Mouse (Mus musculus): ENCODE data around the gene Supt3.

Gene Supt3

DNA sequence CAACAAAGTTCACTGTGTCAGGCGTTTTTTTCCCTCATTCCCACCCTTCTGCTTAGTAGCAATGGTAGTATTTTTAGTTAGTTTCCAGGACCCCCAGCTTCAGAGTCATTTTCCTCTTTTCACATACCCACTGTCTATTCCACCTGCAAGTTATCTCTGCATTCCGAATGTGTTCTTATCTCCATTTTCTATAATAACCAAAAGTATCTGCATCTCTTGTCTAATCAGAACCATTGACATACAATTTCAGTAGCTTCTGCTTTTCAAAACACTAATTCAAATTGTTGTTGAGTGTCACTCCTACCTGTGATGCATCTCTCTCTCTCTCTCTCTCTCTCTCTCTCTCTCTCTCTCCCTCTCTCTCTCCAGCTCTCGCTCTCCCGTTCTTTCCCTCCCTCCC is 3.4 kb downstream of the Supt3 start:
- no peak for DNase-seq (ENCODE audit: low read depth, low spot score)

DNA sequence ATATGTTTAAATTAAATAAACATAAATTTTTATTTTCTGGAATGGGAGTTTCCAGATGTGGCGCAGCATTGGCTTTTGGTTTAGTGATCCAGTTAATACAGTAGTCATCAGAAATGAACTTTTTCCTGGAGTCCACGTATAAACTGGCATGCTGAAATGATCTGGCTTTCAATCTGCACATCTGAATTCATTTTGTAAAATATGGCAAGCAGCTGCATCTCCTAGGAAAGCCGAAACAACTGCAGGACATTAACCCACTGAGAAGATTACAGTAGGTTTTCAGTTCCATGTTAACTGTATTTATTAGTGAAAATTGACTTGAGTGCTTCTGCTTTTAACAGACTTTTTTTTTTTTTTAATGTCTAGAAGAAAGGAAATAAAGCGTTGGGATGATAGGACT is 5.4 kb downstream of the Supt3 start:
- DNase-seq (ENCODE audit: low read depth, low spot score), result no peak

DNA sequence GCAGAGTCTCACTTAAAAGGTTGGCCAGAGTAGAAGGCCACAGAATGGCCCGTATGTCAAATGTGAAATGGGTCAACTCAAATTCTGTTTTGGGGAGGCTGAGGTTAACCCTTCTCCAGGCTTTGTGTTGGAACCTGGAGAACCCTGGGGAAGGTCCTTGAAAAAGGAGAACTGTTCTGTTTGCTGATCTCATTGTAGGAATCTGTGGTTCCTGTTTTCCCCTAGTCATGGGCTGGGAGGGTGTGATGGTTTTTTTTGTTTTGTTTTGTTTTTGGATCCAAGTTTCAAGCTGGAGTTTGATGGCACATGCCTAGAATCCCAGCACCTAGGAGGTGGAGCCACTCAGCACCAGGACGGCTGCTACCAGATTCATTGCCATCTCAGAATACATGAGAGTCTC is 6.2 kb downstream of the Supt3 start:
- DNase-seq (ENCODE audit: low read depth, low spot score), result no peak

DNA sequence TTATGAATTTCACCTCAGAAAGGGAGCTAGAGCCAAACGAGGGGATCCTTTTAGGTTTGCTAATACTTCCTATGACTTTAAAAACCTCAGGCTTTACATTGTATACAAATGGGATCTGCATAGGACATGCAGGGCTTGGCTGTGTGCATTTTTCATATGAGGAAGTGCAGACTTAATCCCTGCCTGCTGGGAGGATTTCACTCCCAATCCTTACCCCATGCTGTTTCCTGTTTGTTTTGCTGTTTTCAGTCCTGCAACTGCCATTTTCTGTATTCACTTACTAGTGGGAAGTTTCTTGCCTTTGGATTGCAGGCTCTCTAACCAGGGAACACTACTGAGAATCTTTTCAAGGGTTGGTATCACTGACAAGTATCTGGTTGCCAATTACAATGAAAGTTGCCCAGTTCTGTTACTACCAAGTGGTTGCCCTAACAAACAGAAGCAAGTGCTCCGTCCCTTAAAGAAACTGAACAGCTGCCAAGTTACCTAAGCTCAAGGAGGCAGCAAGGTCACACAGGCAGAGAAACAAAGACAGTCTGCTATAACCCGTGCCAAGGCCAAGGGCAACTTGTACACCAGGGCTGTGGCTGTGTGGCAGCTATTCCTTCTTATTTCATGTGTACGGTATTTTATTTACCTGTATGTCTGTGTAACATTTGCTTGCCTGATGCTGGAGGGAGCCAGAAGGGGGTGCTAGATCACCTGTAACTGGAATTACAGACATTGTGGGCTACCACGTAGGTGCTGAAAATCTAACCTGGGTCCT is 12.2 kb downstream of the Supt3 start:
- DNase-seq (ENCODE audit: low read depth, low spot score), result peak; percentile 54

DNA sequence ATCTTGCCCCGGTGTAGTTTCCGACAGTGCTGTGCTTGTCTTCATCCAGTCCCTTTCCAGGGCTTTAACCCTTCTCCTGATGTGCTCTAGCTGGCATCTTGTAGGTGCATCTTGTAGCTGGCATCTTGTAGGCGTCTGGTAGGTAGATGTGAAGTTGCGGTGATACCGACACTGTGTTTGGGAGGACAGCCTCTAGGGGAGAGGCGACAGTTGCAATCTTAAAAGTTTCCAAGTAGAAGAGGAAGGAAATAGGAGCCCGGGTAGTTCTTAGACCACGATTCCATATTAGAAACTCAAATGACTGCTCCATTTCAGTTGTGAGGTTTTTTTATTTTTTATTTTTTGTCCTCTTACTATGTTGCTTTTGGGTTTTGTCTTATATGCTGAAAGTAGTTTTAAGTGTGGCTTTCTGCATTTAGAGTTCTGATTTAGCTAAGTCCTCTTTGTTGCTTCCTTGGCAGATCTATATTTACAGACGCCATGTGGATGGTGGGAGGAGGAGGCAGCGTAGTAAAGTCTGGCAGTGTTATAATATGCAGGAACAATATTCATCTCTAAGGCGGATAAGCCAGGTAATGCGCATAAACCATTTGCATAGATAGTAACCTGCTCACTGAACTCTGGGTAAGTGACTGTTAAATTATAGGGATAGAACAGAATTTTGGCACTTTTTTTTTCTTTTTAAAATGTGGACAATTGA is 15.4 kb downstream of the Supt3 start:
- DNase-seq (ENCODE audit: low read depth, low spot score), result no peak

DNA sequence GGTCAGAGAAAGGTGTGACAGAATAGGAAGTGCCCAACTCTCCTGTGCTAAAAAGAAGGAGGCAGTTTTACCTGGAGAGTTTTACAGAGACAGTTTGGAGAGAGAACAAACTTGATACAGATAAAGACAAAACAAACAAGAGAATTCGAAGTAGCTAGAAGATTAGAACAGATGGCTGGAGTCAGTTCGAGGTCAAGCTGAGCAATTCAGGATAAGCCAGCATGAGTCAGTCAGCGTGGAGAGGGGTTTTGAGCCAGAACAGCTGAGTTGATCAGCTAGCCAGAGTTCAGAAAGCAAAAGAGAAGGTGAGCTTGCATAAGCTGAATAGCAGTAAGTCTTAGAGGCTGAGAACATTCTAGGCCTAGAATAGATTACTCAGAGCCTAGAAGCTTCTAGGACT is 20.4 kb downstream of the Supt3 start:
- DNase-seq (ENCODE audit: low read depth, low spot score), result no peak

DNA sequence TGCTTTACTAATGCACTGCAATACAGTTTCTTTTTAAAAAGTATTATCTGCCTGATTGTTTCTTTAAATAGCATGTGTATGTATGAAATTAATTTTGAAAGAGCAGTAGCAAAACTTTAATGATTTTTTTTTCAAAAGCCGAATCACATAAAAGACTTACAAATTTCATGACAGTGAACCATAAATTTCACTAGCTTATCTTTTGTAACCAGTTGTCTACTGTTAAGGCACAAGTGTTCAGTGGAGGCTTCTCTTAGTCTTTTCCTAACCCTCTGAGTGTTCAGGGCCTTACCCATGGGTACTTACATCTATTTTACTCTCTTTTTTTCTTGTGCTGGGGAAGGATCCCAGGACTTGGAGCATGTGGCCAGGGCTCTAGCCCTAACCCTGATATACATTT is 30.1 kb downstream of the Supt3 start:
- DNase-seq (ENCODE audit: low read depth, low spot score), result no peak

DNA sequence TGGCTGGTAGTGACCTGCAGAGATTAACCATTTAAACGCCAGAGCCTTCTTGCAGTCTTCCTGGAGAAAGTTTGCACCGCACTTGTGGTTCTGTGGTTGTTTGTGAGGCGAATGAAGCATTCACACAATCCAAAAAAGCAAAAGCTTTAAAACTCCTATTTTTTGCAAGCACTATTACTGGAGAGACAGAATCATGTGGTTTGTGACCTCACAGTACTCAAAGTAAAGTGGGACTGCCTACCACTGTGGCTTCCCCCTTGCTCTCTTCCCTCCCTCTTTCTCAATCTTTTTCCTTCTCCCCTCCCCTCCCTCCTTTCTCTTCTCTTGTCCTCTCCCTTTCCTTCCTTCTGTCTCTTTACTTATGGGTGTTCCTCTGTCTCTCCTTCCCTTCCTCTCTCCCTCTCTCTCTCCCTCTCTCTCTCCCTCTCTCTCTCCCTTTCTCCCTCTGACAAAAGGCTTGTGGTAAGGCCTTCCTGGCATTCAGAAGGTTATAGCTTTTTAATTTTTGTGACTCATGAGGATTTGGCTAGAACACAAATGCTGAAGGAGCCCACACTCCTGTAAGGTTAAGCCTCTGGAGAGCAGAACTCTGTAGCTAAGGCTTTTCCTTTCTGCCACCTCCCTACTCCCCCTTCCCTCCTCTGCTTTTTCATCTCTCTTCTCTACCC is 37.7 kb downstream of the Supt3 start, which contains the start of gene Runx2:
Runx2 (minus strand) TSS at position 290 of the 668 bp plus-strand sequence.
- DNase-seq (ENCODE audit: low read depth, low spot score), result no peak

DNA sequence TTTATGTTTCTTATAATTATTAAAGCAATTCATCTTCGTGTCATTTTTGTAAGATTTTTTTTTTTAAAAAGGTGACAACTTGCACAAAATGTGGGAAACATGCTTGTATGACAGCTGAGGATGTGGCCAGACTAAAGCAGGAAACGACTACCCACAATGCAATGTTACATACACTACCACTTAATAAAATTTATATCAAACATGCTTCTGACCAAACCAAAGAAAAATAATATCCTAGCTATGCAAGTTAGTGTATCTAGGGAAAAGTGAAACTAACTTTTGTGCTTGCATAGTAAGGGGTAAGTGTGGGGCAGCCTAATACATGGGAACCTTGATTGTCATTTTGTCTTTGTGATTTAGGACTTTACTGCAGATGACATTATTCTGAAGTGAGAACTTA is 41.9 kb downstream of the Supt3 start:
- no peak for DNase-seq (ENCODE audit: low read depth, low spot score)

DNA sequence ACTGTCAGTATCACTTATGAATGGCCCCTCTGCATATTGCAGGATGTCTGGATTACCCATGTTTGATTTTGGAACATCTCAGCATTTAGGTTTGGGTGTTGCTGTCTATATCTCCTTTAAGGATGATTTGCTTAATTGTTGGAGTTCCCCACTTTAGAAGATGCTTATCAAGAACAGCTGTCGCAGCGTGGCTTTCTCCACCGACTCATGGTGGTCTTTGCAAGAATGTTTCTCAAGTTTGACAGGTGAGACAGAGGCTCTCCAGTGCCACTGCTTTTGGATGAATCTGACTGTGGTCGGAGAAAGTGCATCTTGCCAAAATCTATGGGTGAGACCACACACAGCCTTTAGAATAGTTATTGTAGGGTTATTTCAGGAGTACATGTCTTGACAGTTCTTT is 42.9 kb downstream of the Supt3 start:
- DNase-seq (ENCODE audit: low read depth, low spot score), result no peak

DNA sequence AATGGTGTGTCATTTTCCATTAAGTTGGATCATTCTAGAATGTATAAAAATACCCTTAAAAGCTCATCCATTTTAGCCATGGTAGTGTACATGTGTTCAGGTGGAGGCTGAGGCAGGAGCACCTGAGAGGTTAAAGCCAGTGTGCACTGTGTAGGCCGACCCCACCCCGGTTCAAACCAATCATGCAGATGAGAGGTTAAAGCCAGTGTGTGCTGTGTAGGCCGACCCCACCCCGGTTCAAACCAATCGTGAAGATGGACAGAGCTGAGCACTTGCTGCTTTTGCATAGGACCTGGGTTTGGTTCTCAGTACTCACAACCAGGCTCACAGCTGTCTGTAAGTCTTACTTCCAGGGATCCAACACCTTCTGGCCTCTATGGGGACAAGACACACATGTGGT is 45.0 kb downstream of the Supt3 start:
- DNase-seq (ENCODE audit: low read depth, low spot score), result peak; percentile 17

DNA sequence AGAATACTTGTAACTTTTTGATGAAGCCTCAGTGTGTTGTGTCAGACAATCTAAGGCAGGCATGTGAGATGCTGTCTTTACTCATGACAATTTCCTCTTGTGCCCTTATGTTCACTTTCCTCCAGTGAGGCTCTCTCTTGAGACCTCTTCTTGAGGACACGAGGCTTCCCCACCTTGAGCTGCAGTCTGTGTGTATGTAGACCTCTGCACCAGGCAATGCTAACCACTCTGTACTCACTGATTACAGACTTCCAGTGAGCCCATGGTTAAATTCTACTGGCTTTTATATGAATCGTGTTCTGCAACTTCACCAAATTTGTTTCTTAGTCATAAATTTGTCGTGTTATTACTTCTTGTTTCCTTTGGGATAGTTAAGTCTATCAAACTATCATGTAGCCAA is 50.2 kb downstream of the Supt3 start:
- no peak for DNase-seq (ENCODE audit: low read depth, low spot score)

DNA sequence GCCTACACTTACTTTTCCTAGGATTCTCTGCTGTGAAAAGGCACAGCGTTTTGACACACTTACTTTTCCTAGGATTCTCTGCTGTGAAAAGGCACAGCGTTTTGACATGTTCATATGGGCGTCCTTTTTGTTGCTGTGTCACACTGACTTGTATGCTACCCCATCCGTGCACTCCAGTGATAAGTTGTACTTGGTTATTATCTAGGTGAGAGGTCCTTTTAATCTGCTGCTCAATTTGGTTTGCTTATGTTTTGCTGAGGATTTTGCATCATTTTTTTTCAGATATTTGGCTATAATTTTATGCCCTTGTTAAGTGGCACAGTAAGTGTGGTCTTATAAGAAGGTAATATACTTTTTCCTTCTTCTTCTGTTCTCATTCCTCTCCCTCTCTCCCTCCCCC is 51.0 kb downstream of the Supt3 start:
- DNase-seq (ENCODE audit: low read depth, low spot score), result no peak

DNA sequence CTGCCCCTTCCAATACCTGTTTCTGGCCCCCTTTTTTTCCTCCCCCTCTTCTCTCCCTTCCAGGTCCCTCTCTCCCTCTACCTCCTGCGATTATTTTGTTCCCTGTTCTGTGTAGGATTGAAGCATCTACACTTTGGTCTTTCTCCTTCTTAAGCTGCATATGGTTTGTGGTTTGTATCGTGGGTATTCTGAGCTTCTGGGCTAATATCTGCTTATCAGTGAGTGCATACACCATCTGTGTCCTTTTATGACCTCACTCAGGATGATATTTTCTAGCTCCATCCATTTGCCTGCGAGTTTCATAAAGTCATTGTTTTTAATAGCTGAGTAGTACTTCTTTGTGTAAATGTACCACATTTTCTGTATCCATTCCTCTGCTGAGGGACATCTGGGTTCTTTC is 52.6 kb downstream of the Supt3 start:
- DNase-seq (ENCODE audit: low read depth, low spot score), result no peak

DNA sequence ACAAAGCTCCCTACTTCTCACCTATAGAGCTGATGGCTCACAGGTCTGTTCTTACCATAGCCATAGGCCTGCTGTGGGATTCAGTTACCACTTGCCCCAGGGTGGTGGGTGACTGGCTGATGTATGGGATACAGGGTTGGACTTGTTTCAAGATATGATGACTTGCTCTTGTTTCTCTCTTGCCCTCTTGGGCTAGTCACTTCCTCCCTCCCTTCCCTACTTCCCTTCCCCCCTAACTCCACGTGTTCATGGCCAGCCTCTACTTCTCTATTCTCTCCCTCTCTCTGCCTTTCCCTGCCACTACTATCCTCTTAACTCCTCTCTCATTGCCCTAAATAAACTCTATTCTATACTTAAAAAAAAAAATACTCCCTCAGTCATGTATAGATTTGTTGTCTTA is 54.2 kb downstream of the Supt3 start:
- no peak for DNase-seq (ENCODE audit: low read depth, low spot score)

DNA sequence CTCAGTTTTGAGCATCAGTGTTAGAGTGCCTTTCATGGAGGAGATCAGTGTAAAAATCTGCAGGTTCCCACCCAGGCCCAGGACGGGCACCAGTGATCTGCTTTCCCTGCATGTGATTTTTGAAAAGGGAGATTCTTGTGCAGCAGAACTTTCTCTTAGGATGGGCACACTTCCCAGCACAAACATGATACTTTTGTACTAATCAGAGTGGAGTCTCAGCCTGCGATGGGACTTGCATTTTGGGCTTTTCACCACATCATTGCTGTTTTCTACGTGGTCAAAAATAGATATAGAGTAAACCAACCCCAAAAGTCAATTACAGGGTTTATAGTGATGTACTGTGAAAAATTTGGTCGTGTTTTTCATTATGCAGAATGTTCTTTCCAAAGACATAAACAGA is 65.2 kb downstream of the Supt3 start:
- no peak for DNase-seq (ENCODE audit: low read depth, low spot score)

DNA sequence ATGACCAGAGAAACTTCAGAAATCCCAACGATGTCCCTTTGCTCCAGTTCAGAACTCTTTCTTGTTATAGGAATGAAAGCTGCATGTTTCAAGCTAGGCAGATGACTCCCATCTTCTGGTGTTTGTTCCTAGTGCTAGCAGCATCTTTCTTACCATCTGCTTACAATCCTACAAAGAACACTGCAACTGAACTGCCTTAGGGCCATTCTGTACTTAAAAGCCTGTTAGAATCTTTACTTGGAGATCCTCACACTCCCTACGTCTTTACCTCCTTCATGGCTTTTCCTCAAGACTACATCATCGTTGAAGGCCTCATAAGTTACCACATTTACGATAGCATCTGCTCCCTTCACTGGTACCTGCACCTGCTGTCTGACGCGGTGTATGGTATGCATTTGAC is 86.2 kb downstream of the Supt3 start:
- no peak for DNase-seq (ENCODE audit: low read depth, low spot score)

DNA sequence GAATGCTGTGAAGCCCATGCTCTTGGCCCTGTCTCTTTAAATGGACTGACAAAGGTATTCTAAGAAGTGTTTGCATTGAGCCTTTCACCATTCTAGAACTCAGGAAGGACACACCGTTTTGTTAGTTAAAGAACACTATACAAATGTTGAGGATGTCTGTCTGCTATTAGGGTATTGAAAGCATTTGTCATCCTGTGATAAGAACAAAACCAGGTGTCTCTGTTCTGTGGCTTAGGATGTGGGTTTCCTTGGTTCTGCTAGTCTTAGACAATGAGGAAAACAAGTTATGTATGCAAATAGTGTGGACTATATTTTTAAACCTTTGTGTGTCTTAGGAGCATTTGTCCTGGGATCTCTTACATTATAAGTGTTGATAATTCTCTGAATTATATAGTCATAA is 116.6 kb downstream of the Supt3 start:
- DNase-seq (ENCODE audit: low read depth, low spot score), result peak; percentile 32

DNA sequence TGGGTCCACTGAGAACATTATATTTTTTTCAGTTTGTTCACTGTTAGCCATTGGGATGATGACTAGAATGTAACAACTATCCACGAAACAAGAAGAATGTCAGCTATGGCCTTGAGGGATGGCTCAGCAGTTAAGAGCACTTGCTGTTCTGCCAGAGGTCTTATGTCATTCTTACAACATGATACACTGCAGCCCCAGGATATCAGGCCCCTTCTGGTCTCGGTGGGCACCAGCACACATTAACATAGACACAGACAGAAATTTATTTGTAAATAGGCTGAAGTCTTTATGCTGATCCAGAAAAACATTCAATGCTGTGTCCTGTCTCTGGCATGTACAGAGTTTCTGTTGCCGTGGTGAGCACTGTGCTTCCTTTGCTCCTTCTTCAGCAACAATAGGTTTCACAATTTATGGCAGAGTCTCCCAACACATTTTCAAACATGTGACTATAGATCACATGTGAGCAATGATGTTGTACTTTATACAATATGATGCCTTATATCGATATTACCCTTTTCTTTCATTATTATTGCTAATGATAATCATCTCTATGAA is 166.7 kb downstream of the Supt3 start:
- no peak for DNase-seq (ENCODE audit: low read depth, low spot score)

DNA sequence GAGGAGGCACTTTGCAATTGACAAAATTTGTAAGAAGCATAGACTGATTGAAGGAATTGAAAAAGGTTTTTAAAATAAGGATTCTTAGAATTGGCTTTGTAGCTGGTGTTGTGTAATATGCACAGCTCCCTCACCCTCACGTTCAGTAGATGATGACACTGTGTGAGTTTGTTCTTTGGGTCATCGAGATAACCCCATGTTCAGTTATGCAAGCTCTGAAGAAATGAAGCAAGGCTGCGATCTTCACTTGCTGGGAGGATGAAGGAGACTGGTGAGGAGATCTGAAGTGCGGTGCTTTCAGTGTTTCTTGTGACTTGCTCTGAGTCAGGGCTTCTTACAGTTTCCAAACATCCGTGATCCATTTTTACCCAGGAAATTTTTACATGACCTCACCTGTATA is 168.4 kb downstream of the Supt3 start:
- no peak for DNase-seq (ENCODE audit: low read depth, low spot score)

DNA sequence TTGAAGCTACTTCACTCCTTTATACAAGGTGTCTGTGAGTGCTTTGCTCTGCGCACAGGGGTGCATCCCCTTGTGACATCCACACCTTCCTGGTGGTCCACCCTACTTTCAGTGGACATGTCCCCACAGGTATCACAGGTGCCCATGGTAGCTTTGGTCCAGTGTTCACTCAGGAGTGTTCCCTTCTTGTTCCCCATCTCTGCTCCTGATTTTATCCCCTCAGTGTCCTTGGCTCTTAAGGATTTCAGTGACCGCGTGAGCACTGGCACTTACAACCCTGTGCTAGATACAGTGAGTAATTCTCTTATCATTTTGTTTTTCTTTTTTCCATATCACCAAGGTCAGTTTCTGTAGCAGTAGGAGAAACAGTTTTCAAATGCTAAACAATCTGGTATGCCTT is 171.4 kb downstream of the Supt3 start:
- no peak for DNase-seq (ENCODE audit: low read depth, low spot score)

DNA sequence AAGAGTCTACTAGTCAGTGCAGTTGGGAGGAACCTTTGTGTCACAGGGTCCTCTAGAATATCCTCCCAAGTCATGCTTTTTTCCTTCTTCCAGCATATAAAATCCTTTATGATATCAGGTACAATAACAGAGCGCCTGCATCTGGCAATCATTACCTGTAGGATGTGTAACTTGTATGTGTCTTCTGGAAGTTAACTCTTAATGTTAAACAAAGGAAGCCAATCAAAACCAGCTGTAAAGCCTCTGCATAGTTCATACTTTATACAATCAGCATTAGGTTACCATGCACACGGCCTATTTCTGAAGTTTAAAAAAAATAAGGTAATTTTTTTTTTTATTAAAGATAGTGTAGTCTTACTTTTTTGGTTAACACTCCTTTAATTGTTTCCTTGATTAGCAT is 179.7 kb downstream of the Supt3 start:
- DNase-seq (ENCODE audit: low read depth, low spot score), result no peak

Data from ZHBTc4 (cell line).